Mouse (Mus musculus): ENCODE measurements around the gene Hspa1l. TPM values are rescaled to one million over a fixed set of nuclear protein-coding genes. Genes with fewer than 3 reads are reported as not detected.

The Hspa1l gene
- polyA plus RNA-seq, 2 experiments = 0.02 to 0.25 TPM

DNA sequence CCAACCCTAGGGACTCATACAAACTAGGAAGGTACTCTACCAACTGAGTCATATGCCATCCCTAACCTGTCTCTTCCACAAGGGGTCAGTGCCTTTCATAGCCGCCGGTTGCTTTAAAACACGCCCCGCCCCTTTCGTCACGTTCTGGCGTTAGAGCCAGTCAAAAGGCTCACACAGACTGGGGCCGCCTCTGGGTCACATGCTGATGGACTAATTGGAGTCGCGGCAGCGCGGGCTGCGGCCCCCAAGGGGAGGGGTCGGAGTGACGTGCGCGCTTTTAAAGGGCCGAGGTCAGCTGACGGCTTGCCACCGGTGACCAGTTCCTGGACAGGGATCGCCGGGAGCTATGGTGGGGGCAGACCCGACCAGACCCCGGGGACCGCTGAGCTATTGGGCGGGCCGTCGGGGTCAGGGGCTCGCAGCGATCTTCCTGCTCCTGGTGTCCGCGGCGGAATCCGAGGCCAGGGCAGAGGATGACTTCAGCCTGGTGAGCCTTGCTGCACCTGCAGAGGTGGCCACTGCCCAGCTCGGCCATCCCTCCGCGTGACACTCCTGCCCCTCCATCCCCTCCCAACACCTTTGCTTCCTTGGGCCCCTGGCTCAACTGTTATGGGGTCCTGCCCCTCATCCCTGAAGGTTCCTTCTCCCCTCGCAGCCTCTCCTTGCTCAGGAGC, 41.3 kb upstream of the Hspa1l start, which contains the start of gene Neu1:
Gene Neu1, plus strand, starts transcription at position 193 of the 674 bp plus-strand sequence.
- H3K4me1 ChIP-seq (replicated peaks; ENCODE audit: control insufficient read depth in 2 of 2, insufficient read depth in 2 of 2, low read length in 1 of 2) = peaks cover 2 to 5% of the 10 kb centered on the region in 2 experiments; a peak in 3 of 4 replicates
- H3K27ac ChIP-seq = no peak within 1 kb of the TSS
- ATAC-seq (ENCODE audit: insufficient read depth) (peak; percentile 93), DNase-seq (ENCODE audit: low read depth in 3 of 3, low spot score in 3 of 3) (peak; percentile 93 to 95 (median 93))
- peak within 1 kb of the TSS; percentile 61 to 62 for H3K4me3 ChIP-seq (ENCODE audit: insufficient read depth in 1 of 2, low read depth in 2 of 2, low read length in 2 of 2)
- no peaks in the 10 kb centered on the region for H3K9me3 ChIP-seq (ENCODE audit: control insufficient read depth, low read length)
- WGBS (ENCODE audit: insufficient replicate concordance) = under 1% methylated on average over 38 of the region's 38 CpGs
- TF ChIP-seq EP300 (IDR thresholded peaks at IDR 0.05; ENCODE audit: low read depth) (no peak), CTCF (IDR thresholded peaks at IDR 0.05; ENCODE audit: low read depth) (peak; percentile 86)
- H3K4me2 ChIP-seq (ENCODE audit: low read depth) = peak within 1 kb of the TSS; percentile 89
- H3K27me3 ChIP-seq (ENCODE audit: control insufficient read depth, insufficient read depth, low read length) = no peaks in the 10 kb centered on the region
- no peaks in the 10 kb centered on the region for H3K36me3 ChIP-seq (replicated peaks; ENCODE audit: control insufficient read depth, insufficient read depth, low read depth)
- peak within 1 kb of the TSS; percentile 58 for H3K9ac ChIP-seq (replicated peaks)

DNA sequence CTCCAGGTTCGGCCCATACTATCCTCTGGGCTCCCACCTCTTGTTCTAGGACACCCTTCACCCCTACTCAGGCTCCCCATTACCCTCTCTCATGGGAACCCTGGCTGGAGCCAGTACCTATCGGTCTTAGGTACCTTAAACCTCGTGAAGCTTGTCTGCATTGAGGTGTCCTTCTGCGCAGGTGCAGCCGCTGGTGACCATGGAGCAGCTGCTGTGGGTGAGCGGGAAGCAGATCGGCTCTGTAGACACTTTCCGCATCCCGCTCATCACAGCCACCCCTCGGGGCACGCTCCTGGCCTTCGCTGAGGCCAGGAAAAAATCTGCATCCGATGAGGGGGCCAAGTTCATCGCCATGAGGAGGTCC, 40.8 kb upstream of the Hspa1l start:
- DNase-seq (ENCODE audit: low read depth in 3 of 3, low spot score in 3 of 3) (no peak), ATAC-seq (ENCODE audit: insufficient read depth) (no peak)

DNA sequence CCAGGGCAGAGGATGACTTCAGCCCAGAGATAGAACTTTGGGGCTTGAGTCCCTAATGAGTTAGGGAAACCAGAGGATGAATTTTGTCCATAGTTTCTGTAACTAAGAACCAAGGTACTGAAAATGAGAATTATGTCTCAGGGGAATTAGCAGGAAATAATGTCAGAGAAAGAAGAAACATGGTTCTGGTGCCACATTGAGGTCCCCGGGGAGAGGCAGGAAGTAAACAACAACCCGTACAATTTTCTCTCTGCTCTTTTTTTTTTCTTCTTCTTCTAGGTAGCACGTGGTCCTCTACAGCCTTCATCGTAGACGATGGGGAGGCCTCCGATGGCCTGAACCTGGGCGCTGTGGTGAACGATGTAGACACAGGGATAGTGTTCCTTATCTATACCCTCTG, 40.2 kb upstream of the Hspa1l start:
- H3K4me3 ChIP-seq (ENCODE audit: insufficient read depth in 1 of 2, low read depth in 2 of 2, low read length in 2 of 2) = peak overlapping the region in 1 of 2 experiments; percentile 61; a peak in 2 of 4 replicates
- H3K27ac ChIP-seq = no peak overlapping the region
- WGBS (ENCODE audit: insufficient replicate concordance) = 68% methylated on average over 8 of the region's 8 CpGs
- peak overlapping the region; percentile 58; the same call in 1 of the 2 replicates for H3K9ac ChIP-seq (replicated peaks)
- TF ChIP-seq CTCF (IDR thresholded peaks at IDR 0.05; ENCODE audit: low read depth) (no peak), EP300 (IDR thresholded peaks at IDR 0.05; ENCODE audit: low read depth) (no peak)
- no peaks in the 10 kb centered on the region for H3K27me3 ChIP-seq (ENCODE audit: control insufficient read depth, insufficient read depth, low read length)
- ATAC-seq (ENCODE audit: insufficient read depth) (no peak), DNase-seq (ENCODE audit: low read depth in 3 of 3, low spot score in 3 of 3) (no peak)
- H3K4me2 ChIP-seq (ENCODE audit: low read depth) = peak overlapping the region; percentile 89
- H3K36me3 ChIP-seq (replicated peaks; ENCODE audit: control insufficient read depth, insufficient read depth, low read depth) = no peaks in the 10 kb centered on the region
- H3K4me1 ChIP-seq (replicated peaks; ENCODE audit: control insufficient read depth in 2 of 2, insufficient read depth in 2 of 2, low read length in 1 of 2) = peaks cover 2 to 5% of the 10 kb centered on the region in 2 experiments; a peak in 3 of 4 replicates
- H3K9me3 ChIP-seq (ENCODE audit: control insufficient read depth, low read length) = no peaks in the 10 kb centered on the region

More for the DNA sequence above, 40.8 kb upstream of the Hspa1l start:
- no peaks in the 10 kb centered on the region for H3K9me3 ChIP-seq (ENCODE audit: control insufficient read depth, low read length)
- peak overlapping the region; percentile 89 for H3K4me2 ChIP-seq (ENCODE audit: low read depth)
- H3K9ac ChIP-seq (replicated peaks) = peak overlapping the region; percentile 58
- H3K4me3 ChIP-seq (ENCODE audit: insufficient read depth in 1 of 2, low read depth in 2 of 2, low read length in 2 of 2) = peak overlapping the region; percentile 61 to 62
- no peak overlapping the region for H3K27ac ChIP-seq
- WGBS (ENCODE audit: insufficient replicate concordance) = 18% methylated on average over 14 of the region's 14 CpGs
- H3K27me3 ChIP-seq (ENCODE audit: control insufficient read depth, insufficient read depth, low read length) = no peaks in the 10 kb centered on the region
- TF ChIP-seq CTCF (IDR thresholded peaks at IDR 0.05; ENCODE audit: low read depth) (no peak), EP300 (IDR thresholded peaks at IDR 0.05; ENCODE audit: low read depth) (no peak)
- no peaks in the 10 kb centered on the region for H3K36me3 ChIP-seq (replicated peaks; ENCODE audit: control insufficient read depth, insufficient read depth, low read depth)
- peaks cover 2 to 5% of the 10 kb centered on the region in 2 experiments; a peak in 3 of 4 replicates for H3K4me1 ChIP-seq (replicated peaks; ENCODE audit: control insufficient read depth in 2 of 2, insufficient read depth in 2 of 2, low read length in 1 of 2)

DNA sequence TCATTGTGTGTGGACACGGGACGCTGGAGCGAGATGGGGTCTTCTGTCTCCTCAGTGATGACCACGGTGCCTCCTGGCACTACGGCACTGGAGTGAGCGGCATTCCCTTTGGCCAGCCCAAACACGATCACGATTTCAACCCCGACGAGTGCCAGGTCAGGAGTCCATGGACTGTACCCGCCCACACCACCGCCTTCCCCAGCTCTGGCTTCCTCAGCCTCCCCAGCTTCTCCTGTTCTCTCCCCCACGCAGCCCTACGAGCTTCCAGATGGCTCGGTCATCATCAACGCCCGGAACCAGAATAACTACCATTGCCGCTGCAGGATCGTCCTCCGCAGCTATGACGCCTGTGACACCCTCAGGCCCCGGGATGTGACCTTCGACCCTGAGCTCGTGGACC, 38.5 kb upstream of the Hspa1l start:
- no peak for ATAC-seq (ENCODE audit: insufficient read depth)
- Histone ChIP-seq H3K9ac (replicated peaks) (no peak overlapping the region), H3K4me1 (replicated peaks; ENCODE audit: control insufficient read depth in 2 of 2, insufficient read depth in 2 of 2, low read length in 1 of 2) (peaks cover 2 to 5% of the 10 kb centered on the region in 2 experiments; a peak in 3 of 4 replicates), H3K27me3 (ENCODE audit: control insufficient read depth, insufficient read depth, low read length) (no peaks in the 10 kb centered on the region), H3K36me3 (replicated peaks; ENCODE audit: control insufficient read depth, insufficient read depth, low read depth) (no peaks in the 10 kb centered on the region), H3K4me3 (ENCODE audit: insufficient read depth in 1 of 2, low read depth in 2 of 2, low read length in 2 of 2) (no peak overlapping the region), H3K9me3 (ENCODE audit: control insufficient read depth, low read length) (no peaks in the 10 kb centered on the region), H3K4me2 (ENCODE audit: low read depth) (peak overlapping the region; percentile 31), H3K27ac (no peak overlapping the region)
- WGBS (ENCODE audit: insufficient replicate concordance) = 73% methylated on average over 24 of the region's 24 CpGs
- DNase-seq (ENCODE audit: low read depth in 3 of 3, low spot score in 3 of 3) = no peak
- TF ChIP-seq EP300 (IDR thresholded peaks at IDR 0.05; ENCODE audit: low read depth) = no peak
- no peak for TF ChIP-seq CTCF (IDR thresholded peaks at IDR 0.05; ENCODE audit: low read depth)

DNA sequence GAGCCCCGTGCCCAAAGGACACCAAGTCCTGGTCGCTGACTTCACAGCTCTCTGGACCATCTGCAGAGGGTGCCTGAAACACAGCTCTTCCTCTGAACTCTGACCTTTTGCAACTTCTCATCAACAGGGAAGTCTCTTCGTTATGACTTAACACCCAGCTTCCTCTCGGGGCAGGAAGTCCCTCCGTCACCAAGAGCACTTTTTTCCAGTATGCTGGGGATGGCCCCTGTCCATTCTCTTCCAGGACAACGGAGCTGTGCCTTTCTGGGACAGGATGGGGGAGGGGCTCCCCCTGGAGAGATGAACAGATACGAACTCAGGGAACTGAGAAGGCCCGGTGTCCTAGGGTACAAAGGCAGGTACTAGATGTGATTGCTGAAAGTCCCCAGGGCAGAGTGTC, 37.7 kb upstream of the Hspa1l start:
- TF ChIP-seq EP300 (IDR thresholded peaks at IDR 0.05; ENCODE audit: low read depth) = no peak
- no peak for TF ChIP-seq CTCF (IDR thresholded peaks at IDR 0.05; ENCODE audit: low read depth)
- no peaks in the 10 kb centered on the region for H3K27me3 ChIP-seq (ENCODE audit: control insufficient read depth, insufficient read depth, low read length)
- no peak overlapping the region for H3K9ac ChIP-seq (replicated peaks)
- no peak overlapping the region for H3K4me2 ChIP-seq (ENCODE audit: low read depth)
- no peak overlapping the region for H3K4me3 ChIP-seq (ENCODE audit: insufficient read depth in 1 of 2, low read depth in 2 of 2, low read length in 2 of 2)
- no peak for ATAC-seq (ENCODE audit: insufficient read depth)
- H3K4me1 ChIP-seq (replicated peaks; ENCODE audit: control insufficient read depth in 2 of 2, insufficient read depth in 2 of 2, low read length in 1 of 2) = peaks cover 2 to 5% of the 10 kb centered on the region in 2 experiments; a peak in 3 of 4 replicates
- DNase-seq (ENCODE audit: low read depth in 3 of 3, low spot score in 3 of 3) = no peak
- H3K27ac ChIP-seq = no peak overlapping the region
- no peaks in the 10 kb centered on the region for H3K36me3 ChIP-seq (replicated peaks; ENCODE audit: control insufficient read depth, insufficient read depth, low read depth)
- no peaks in the 10 kb centered on the region for H3K9me3 ChIP-seq (ENCODE audit: control insufficient read depth, low read length)
- 40% methylated on average over 8 of the region's 8 CpGs for WGBS (ENCODE audit: insufficient replicate concordance)
